Mouse (Mus musculus) E14TG2a.4 (cell line): ENCODE data around the gene Tax1bp1.

Source experiments
- CTCF ChIP-seq: conservative IDR thresholded peaks from 2 replicates; pipeline ENCODE4 v1.5.1; 2014; ENCODE audit warnings: low read length
- NANOG ChIP-seq: IDR thresholded peaks from 2 replicates; pipeline ENCODE4 v1.6.1; 2014; ENCODE audit warnings: borderline replicate concordance, low read length, mixed read lengths

GRCm38 (mm10) chr6:52681847-52682485 is 31.6 kb upstream of the Tax1bp1 start:
- TF ChIP-seq CTCF (no peak), NANOG (no peak)
